Mouse (Mus musculus): Measurements from ENCODE around the gene 4933406M09Rik. TPM values are rescaled to one million over a fixed set of nuclear protein-coding genes. Genes with fewer than 3 reads are reported as not detected.

The 4933406M09Rik gene
- polyA plus RNA-seq, 1 experiment from 2014 or later: not detected

Other genes with a start within 250 kb of the 4933406M09Rik start
- gene Chil1, start 203.8 kb upstream of the 4933406M09Rik start, polyA plus RNA-seq (2015; fragmentation: Nextera tagmentation; extraction: Ambion mirVana): 3.6 and 4.9 TPM in 2 replicates
- 0.35 and 9.0 TPM in 2 replicates for gene Mybph, start 192.5 kb upstream of the 4933406M09Rik start, polyA plus RNA-seq (2015; fragmentation: Nextera tagmentation; extraction: Ambion mirVana)
- 15.3 and 22.3 TPM in 2 replicates for gene Adora1, start 150.5 kb upstream of the 4933406M09Rik start, polyA plus RNA-seq (2015; fragmentation: Nextera tagmentation; extraction: Ambion mirVana)
- 1.2 and 28.7 TPM in 2 replicates for gene Myog, start 96.0 kb upstream of the 4933406M09Rik start, polyA plus RNA-seq (2015; fragmentation: Nextera tagmentation; extraction: Ambion mirVana)
- 6.8 and 6.9 TPM in 2 replicates for gene Ppfia4, start 53.0 kb upstream of the 4933406M09Rik start, polyA plus RNA-seq (2015; fragmentation: Nextera tagmentation; extraction: Ambion mirVana)
- gene Tmem183a, start 24.0 kb upstream of the 4933406M09Rik start, polyA plus RNA-seq (2015; fragmentation: Nextera tagmentation; extraction: Ambion mirVana): 93.7 and 104 TPM in 2 replicates
- 39.7 and 41.5 TPM in 2 replicates for gene Cyb5r1, start 19.6 kb downstream of the 4933406M09Rik start, polyA plus RNA-seq (2015; fragmentation: Nextera tagmentation; extraction: Ambion mirVana)
- 88.7 and 97.7 TPM in 2 replicates for gene Adipor1, start 29.4 kb downstream of the 4933406M09Rik start, polyA plus RNA-seq (2015; fragmentation: Nextera tagmentation; extraction: Ambion mirVana)
- 23.1 and 23.7 TPM in 2 replicates for gene Klhl12, start 69.6 kb downstream of the 4933406M09Rik start, polyA plus RNA-seq (2015; fragmentation: Nextera tagmentation; extraction: Ambion mirVana)
- gene Rabif, start 108.7 kb downstream of the 4933406M09Rik start, polyA plus RNA-seq (2015; fragmentation: Nextera tagmentation; extraction: Ambion mirVana): 40.2 and 45.4 TPM in 2 replicates
- not detected in 2 replicates for gene Mgat4e, start 163.7 kb downstream of the 4933406M09Rik start, polyA plus RNA-seq (2015; fragmentation: Nextera tagmentation; extraction: Ambion mirVana)
- 48.4 and 51.7 TPM in 2 replicates for gene Kdm5b, start 174.2 kb downstream of the 4933406M09Rik start, polyA plus RNA-seq (2015; fragmentation: Nextera tagmentation; extraction: Ambion mirVana)